Mouse (Mus musculus) ovary, postnatal 36 days (tissue): ENCODE data around the gene Cfdp1.

ENCODE experiments used
- DNase-seq: peaks from one replicate; pipeline ENCODE4 v3.0.0; 2022; ENCODE audit warnings: low spot score, mixed read lengths

The Cfdp1 gene

DNA sequence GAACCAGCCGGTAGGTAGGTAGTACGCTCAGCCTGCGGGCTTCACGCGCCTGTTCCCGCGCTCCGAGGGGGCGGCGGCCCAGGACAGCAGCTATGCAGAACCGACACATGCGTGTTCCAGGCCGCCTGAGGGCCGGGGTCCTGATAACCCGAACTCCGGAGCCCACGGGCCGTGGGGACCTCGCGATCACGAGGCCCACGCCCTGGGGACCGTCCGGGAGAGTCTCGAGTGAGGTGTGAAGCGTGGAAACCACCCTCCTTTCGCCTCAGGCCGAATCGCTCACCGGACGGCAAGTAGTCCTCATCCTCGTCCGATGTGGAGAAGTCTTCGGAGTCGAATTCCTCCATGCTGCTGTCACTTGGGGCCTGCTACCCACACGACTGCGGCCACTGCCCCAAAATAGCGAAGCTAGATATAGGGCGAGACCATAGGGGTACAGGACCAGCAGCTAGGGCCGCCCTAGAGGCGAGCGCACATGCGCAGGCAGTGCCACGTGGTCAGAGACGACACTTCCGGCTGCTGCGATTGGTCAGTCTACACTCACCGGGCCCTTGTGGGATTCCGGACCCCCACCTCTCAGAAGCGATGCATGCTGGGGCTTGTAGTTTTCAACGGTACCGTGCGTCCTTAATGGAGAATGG, at the start of gene Cfdp1:
Cfdp1 (minus strand) TSS at position 431 of the 641 bp plus-strand sequence.
- DNase-seq: peak; percentile 92

DNA sequence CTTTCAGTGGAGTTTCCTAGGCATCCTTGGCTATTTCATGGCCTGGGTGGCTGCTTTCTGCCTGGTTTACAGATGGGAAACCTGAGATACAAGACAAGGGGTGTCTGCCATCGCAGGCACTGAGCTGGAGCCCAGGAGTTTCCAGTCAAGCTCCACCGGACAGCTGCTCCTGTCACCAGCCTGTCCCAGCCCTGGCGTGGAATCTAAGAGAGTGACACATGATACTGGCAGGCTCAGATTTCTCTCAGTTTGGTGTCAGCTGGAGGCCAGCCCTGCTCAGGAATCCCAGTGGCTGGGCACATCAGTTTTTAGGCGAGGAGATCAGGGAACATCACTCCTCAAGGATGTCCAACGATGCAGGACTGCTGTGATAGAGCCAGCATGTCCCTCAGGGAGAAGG, 48.0 kb upstream of the Cfdp1 start:
- no peak for DNase-seq

DNA sequence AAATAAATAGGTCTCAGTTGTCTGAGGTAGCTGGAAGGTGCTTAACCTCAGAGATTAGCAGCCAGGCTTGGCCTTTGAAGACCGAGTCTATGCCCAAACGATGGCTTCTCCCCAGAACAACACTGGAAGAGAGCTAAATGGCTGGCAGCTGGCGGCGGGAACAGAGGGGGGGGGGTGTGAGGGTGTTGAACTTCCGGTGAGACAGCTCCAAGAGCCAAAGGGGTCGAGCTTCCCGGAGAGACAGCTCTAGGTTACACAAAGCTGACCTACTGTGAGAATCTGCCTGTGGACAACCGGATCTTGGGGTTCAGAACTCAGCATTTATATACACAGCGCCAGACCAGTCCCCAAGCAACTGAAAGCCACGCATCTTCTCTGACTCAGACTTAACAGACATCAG, 44.5 kb upstream of the Cfdp1 start:
- no peak for DNase-seq

DNA sequence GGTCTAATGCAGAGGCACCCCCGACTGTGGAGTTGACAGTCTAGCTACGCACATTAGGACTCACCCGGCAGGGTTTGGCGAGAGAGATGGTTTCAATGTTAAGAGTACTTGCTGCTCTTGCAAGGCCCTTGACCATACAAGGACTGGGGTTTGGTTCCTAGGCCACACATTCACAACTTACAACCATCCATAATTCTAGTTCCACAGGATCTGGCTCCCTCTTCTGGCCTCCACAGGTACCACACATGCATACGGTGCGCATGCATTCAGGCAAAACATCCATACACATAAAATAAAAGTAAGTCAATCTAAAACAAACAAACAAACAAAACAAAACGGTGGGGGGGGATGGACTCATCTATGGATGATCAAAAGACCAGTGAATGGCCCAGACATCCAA, 40.9 kb upstream of the Cfdp1 start:
- DNase-seq: no peak

DNA sequence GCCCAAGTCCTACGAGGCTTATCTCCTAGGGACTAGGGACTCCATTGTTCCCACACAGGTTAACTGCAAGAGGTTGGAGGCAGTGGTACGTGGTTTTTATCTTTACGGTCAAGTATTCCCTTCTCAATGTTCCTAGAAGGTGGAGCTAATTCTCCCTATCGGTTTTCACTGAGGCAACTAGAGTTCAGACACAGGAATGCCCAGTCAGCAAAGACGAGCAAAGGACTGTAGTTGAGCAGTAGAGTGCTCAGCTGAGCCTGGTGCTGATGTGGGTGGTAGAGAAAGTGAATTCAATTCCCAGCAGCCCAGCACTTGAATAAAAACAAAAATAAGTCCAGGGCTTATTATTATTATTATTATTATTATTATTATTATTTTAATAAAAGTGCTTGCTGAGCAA, 38.5 kb upstream of the Cfdp1 start:
- DNase-seq: no peak

DNA sequence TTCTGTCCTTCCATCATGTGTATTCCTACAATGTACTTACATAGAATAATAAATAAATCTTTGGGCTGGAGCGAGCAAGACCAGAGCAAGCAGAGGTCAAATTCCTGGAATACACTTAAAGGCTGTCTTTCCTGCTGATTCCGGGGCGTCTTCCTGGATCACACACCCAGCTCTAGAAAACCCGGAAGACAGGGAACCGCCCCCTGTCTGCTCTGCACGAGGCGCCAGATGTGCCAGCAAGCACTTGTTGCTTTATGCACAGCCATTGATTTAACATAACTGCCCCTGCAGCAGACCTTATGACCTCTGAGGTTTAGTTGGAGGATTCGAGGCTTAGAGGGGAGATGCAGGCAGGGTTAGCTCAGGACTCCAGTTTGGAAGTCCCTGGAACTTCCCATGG, 37.9 kb upstream of the Cfdp1 start:
- DNase-seq: no peak

DNA sequence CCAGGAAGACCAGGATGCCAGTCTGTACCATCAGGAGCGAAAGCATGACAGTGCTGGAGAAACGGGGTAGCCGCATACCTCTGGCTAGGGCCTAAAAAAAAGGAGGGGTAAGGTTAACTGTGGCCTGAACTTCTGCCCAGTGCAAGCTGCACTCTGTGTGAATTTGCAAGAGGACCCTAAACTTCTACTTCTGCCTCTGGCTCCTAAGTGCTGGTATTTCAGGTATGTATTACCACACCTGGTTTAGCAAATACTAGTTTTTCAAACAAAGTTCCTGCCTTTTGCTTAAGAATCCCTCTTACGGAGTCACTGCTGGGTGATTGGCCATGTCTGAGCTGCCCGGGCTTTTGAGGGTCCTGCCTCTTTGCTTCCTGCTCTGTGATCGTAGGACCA, 36.8 kb upstream of the Cfdp1 start:
- DNase-seq: no peak

DNA sequence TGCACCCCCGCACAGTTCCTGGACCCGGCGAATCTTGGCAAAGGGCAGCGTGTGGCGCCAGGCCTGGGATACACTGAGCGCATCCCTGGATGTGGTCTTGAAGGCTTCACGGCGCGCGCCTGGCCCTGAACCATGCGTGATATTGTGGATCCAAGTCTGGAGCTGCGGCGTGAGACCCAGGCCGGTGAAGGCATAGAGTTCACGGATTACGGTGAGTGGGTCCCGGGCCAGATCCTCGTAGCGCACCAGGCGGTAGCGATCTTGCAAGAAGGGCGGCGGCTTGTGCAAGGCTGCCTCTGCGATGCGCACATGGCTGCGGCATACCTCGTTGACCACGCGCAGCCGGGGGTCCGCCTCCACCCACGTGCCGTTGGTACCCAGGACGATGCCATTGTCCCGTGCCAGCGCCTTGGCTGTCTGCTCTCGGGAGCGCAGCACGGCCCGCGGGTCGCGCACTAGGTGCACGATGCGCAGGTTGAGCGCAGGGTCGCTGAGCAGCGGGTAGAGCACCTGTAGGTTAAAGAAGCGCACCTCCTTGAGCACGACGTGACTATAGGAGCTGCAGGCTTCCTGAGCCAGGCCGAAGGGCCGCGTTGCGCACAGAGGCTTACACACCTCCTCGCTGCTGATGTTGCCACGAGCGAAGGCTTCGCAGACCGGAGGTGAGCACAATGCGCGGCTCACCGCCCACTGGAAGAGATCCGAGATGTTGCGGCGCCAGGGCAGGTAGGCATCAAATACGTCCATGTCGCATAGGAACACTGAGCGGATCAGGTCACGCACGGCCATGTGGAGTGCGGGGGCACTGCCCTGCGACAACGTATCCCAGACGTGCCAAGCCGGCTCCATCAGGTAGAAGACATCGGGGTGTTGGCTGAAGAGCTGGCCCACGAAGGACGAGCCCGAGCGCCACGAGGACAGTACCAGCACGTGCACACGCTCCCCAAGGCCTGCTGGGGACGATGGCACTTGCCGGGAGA, 36.1 kb upstream of the Cfdp1 start:
- no peak for DNase-seq

DNA sequence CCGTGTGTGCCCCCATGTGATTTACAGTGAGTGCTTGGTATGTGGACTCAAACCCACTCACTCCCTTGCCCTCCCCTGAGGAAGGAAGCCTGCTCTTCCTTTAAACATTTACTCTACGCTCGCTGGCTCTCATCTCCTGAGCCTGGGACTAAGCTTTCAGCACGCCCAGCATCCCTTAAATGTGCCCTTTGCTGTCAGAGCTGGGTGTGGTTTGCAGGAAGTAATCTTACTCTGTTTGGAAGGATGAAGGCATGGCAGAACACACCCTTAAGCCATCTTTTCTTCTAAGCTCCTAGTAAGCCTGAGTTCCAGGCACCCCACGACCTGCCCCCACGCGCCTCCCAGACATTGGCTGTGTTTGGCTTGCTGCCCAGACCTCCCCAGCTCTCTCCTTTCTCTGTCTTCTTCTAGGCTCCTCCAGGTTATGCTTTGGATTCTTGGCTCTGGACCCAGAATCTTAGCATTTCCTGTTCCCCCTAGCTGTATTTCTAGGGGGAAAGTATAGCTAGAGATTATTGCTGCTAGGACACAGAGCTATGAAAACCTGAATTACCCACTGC, 34.1 kb upstream of the Cfdp1 start:
- peak; percentile 34 for DNase-seq

DNA sequence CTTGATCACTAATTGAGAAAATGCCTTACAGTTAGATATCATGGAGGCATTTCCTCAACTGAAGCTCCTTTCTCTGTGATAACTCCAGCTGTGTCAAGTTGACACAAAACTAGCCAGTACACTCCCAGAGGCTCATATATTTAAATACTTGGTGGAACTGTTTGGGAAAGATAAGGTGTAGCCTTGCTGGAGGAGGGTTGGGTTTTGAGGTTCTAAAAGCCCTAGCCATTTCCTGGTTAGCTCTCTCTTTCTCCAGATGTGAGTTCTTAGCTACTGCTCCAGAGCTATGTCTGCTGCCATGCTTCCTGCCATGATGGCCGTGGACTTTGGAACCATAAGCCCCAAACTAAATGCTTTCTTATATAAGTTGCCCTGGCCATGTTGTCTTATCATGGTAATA, 33.4 kb upstream of the Cfdp1 start:
- DNase-seq: no peak

DNA sequence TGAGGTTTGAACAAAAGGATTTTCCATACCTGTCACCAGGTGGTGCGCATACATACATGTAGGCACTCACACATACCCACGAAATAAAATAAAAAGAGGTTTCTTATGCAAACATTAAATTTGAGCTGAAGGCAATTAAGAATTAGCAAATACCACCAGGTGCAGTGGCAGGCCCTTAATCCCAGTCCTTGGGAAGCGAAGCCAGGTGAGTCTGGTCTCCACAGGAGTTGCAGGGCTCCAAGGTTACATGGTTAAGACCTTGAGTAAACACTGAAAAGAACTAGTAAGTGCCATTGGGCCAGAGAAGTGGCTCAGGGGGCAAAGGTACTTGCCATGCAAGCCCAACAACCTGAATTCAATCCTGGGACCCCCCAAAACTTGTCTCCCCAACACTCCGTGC, 29.5 kb upstream of the Cfdp1 start:
- no peak for DNase-seq

DNA sequence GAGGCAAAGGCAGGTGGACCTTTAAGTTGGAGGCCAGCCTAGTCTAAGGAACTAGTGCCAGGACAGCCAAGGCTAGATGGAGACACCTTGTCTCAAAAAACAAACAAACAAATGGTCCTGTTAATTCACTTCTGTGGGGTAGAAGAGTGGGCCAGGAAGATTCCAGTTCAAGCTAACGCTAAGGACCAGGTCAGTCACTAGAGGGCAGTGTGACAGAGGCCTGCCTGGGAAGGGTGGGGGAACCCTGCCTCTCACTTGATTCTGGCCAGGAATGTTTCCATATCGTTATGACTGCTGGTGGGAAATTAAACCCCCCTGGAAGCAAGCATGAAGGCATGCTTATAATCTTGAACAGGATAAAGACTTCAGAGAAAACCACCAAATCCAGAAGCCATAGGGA, 27.5 kb upstream of the Cfdp1 start:
- DNase-seq: peak; percentile 29

DNA sequence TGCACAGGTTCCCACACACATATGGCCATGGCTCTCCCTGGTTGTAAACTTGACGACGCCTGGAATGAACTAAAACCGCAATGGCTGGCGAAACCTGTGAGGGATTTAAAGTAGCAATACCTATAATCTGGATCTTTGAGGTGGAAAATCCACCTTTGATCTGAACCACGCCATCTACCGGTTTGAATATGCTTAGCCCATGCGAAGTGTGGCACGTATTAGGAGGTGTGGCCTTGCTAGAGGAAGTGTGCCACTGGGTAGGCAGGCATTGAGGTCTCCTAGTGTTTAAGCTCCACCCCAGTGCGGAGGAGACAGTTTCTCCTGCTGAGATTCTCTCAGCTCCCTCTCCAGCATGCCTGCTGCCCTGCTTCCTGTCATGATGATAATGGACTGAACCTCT, 23.6 kb upstream of the Cfdp1 start:
- no peak for DNase-seq

DNA sequence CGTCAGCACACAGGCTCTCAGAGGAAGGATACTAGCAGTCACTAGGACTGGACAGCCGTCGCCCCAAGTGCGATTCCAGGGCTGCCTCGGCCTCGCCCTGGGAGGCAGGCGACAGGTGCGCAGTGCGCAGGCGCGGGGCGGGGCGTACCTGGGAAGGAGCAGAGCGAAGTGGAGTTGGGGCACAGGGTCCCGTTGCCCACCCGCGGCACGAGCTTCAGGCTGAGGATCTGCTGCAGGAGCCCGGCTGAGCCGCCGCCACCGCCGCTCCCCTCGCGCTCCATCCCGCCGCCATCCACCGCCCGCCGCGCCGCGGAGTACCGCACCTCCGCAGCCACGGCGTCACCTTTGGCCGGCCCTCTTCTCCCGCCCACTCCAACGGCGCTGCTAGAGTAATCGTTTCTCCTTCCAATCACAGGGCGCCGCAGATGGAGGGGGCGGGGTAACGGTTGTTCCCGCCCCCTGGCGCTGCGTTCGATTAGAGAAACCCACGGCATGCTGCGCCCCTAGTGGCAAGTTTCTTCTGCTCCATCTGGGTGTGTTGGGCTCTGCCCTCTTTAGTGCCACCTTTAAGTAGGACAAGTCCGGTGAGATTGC, 22.4 kb upstream of the Cfdp1 start, which contains the start of gene Tmem170:
Tmem170 (minus strand) TSS at position 396 of the 594 bp plus-strand sequence.
- DNase-seq: peak; percentile 97

DNA sequence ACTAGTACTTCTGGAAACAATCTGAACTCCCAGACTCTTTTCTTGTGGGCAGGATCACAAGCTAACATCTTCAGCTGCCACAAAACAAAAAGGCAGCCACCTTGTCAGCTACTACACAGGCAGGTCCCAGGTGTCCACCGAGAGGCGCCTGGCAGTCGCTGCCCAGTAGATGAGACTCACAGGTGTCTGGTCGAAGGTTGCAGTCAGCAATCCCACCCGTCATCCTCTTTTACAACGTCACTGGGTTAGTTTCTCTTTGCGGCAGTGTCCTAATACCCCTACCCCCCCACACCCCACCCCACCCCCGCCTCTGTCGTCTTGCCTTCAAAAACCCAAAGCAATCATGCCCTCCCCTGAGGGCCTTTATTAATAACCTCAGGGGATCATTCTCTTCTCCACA, 21.7 kb upstream of the Cfdp1 start:
- no peak for DNase-seq

DNA sequence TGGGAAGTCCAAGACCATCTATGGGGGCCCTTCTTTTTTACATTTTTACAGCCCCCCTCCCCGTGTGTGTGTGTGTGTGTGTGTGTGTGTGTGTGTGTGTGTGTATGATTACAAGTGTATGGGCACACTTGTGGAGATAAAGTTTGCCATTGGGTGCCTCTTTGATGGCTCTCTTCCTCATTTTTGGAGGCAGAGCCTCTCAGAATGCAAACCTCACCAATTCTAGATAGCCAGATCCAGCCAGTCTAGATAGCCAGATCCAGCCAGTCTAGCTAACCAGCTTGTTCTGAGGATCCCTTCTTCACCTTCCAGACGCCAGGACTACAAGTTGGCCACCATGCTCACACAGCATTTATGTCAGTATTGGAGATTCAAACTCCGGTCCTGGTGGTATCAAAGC, 17.2 kb upstream of the Cfdp1 start:
- DNase-seq: no peak

DNA sequence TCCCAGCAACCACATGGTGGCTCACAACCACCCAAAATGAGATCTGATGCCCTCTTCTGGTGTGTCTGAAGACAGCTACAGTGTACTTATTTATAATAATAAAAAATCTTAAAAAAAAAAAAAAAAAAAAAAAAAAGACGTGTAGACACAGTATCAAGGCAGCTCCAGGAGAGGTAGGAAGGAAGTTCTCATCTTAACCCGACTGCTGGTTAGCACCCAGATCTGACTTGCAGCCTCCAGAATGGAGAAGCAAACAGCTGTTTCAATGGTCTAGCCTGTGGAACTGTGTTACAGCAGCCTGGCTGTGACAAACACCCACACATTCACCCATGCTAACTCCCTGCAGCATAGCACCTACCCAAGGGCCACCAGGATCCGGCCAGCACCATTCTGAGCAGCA, 16.3 kb upstream of the Cfdp1 start:
- DNase-seq: no peak

DNA sequence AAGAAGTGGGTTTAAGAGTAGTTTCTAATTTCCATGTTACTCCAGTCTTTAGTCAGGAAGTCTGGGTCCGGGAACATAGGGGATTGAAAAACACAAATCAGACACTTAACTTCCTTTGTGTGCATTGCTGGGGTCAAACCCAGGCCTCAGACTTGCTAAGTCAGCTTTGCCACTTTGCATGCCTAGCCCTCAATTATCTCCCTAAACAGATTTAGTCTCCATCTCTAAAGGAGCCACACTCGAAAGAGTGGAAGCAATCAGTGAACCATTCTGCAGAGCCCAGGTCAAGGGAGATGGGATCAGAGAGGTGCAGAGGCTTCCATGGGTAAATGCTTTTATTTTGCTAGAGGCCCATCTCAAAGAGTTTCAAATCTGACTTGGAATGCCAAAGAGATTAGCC, 14.6 kb upstream of the Cfdp1 start:
- DNase-seq: no peak

DNA sequence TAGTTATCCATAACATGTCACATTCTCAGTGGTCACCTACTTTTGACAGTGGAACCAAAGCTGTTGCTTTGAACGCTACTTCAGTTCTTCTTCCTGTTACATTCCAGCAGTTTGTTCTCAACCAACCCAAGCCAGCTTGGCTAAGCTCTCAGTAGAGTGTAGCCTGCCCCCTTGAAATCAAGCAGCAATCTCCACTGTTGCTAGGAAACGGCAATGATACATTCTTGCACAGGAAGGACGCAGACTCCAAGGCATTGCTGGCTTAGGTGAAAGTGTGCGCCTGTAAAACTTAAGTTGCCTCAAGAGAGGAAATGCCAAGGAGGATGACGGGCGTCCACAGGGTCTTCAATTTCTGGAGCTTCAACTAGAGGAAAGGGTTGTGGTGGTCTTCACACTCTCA, 11.8 kb upstream of the Cfdp1 start:
- DNase-seq: no peak

DNA sequence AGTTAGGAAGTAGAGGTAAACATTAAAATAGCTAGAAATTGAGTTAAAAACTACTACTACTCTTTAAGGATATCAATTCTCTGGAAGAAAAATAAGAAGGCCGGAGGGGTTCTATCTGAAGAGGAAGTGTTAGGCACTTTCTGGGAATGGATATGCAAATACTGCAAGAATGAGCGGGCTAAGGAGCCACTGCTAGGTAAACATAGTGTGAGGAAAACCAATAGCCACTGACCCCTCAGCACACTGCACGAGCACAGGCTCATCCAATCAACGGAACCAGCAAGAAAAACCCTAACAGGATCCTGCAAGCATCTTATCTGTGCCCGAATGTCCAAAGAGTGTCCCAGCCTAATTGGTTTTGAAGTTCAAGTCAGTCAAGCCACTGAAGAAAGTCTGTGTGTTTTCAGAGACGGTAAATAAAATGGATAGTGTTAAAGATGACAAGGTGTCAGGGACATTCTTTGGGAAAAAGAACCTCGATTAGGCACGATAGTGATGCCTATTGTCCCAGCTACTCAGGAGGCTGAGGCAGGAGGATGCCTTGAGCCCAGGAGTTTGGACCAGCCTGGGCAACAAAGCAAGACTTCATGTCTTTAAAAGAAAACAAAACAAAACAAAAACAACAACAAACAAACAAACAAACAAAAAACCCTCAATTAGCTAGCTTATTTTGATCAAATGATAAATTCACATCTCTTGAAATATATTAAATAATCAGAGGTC, 11.2 kb upstream of the Cfdp1 start:
- DNase-seq: no peak

DNA sequence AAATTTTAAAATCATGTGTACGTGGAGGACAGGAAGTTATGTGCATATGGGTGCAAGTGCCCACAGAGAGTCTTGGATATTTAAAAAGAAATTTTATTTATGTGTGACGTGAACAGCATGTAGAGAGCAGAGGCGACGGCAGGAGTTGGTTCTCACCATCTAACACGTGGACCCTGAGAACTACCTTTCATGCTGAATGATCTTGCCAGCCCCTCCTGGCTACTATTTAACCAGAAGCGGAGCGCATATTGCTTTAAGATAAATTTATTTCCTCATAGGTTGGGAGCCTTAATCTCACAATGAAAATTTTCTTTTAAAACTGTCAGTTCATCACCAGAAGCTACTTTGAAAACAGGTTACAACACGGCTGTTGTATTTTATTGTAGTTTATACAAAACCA, 10.6 kb upstream of the Cfdp1 start:
- no peak for DNase-seq

DNA sequence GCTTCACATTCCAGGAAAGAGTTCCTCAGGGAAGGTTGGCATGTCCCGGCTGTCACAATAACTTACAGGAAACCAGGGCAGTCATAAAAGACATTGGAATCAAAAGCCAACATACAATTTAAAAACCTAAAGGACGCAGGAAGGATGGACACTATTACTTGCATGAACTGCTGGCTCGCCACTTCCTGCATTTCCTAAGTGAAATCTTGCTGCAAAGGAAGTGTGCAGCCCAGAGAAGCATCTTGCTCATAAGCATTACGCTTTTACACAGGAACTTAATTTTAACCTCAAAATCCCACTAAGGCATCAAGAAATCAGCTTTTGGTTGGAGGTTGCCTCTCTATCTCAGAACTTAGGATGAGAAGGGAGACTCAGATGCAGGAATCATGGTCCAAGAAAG, 9.2 kb upstream of the Cfdp1 start:
- DNase-seq: no peak
